Mouse (Mus musculus): ENCODE measurements around the gene Prl. TPM values are rescaled to one million over a fixed set of nuclear protein-coding genes. Genes with fewer than 3 reads are reported as not detected.
"Not testable (repeated sequence)": the region's sequence is repeated elsewhere in the genome, so short reads cannot be mapped to it uniquely, and the experiment has no call there.

The Prl gene
- not detected for polyA plus RNA-seq (2017; shearing (Covaris generic))

GRCm38 (mm10) chr13:27057270-27057669 lies at the start of gene Prl:
Gene Prl (plus strand): TSS chr13:27057570.
- ATAC-seq: no peak

DNA sequence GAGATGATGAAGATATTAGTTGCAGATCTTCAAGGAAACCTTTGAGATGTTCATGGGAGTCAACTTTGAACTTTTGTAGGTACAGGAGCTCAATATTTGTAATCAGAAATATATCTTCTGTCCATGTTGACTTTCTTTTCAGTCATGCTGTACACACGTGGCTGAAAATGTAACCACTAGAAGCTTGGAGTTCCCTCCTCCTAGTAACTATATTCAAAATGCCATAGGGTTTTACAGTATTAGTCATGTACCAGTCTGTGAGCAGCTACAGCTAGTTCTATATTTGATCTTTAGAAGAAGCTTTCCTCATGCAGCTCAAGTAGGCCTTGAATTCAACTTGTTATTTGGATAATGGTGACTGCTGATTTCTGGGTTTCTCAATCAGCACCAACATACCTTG lies 30.8 kb upstream of the Prl start:
- no peak for ATAC-seq

DNA sequence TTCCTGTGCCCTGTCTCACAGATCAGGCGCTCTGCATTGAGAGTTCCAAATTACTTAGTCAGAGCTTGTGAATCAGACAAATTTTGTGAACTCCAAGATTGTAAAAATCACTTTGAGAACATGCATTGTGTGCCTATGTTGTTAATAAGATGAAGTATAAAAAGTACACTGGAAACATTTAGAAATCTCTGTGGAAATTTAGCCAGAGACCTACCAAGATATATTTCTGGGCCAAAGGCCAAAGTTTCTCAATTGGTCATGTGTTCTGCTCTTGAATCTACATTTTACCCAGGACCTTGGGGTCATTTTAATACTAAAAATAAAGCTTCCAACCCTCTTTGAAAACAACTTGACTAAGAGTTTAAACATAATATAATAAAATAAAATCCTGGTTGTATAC lies 30.0 kb upstream of the Prl start:
- no peak for ATAC-seq

GRCm38 (mm10) chr13:27028501-27029240 lies 28.7 kb upstream of the Prl start:
- no peak for ATAC-seq

DNA sequence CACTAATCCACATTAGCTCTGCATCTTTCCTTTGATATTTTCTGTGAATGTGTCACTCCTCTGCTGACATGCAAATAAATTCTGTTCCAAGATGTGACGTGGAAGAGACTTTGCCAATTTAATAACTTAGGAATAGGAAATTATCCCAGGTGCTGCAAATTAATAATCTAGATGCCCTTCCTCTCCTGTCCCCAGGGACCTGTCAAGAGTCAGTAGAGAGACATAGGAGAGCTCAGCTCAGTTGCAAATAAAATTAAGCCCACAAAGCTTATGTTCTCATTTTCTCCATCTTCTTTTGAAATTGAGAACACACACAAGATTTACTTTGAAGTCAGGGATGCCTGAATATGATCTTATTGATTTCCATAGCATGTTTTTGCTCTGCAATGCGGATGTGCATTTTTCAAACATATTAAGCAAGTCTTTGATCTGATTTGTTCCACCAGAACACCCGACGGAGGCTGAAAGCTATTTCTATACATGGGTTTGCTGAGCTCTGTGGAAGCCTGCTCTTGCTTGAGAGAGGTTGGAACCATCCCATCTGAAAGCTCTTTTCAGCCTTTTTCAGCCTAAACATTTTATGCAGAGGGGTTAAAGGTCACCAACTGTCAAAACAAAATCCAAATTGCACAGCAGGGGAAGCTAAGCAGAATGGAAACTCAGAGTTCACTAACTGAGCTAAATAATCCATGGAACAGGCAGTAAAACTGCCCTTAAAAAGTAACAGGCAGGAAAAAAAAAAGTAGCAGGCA lies 26.1 kb upstream of the Prl start:
- ATAC-seq: no peak

GRCm38 (mm10) chr13:27031853-27032240 lies 25.5 kb upstream of the Prl start:
- no peak for ATAC-seq

DNA sequence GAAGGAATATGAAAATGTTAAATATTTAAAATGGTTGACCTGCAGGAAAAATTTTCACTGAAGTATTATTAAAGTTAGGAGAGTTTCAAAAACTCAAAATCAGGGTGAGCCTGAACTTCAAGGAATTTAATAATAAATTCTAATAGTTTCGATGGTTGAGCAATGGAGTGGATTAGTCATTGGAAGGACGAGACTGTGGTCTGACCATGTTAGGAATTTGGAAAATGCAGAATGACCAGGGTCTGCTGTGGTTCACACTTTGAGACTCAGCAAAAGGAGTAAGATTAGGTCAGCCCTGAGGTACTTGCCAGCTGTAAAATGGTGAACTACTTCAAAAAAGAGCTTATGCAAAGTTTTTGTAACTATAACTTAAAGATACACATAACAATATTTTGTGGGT lies 24.4 kb upstream of the Prl start:
- ATAC-seq: no peak

GRCm38 (mm10) chr13:27042185-27042584 lies 15.2 kb upstream of the Prl start:
- no peak for ATAC-seq

GRCm38 (mm10) chr13:27043326-27043725 lies 14.0 kb upstream of the Prl start:
- ATAC-seq: no peak

DNA sequence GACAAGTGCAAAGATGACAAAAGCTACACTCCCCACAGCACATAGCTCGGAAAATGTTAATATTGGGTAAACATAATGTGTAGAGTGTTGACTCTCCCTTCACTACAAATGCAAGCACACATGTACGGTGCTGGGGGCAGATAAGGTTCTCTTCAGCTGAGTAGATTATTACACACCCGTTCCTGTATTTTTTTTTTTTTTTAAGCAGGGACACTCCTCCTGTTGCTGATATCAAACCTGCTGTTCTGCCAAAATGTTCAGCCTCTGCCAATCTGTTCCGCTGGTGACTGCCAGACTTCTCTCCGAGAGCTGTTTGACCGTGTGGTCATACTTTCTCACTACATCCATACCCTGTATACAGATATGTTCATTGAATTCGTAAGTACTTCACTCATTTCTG lies 1.8 kb downstream of the Prl start:
- no peak for ATAC-seq

DNA sequence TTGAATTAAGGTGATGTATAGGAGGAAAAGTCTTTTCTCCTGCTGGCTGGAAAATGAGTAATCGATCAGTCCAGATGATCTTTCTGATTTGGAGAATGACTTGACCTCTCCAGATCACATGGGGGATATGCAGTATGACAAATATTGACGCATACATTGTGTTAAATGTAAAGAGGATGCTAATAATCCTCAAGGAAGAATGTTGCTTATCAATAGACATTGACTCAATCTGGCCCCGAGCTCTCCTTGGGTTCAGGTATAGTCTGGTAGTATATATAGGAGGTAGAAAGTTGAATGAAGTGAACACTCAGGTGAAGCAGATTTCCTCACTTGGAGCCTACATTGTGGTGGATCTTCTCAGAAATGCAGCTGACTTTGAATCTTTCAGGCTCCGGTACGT lies 36.5 kb downstream of the Prl start, which contains the start of gene Prl3d1:
Gene Prl3d1, plus strand, starts transcription at position 301 of the 400 bp plus-strand sequence.
- not testable (repeated sequence) for ATAC-seq

Other genes starting within 250 kb of the Prl start
- gene Prl3d1, start 36.6 kb downstream of the Prl start, polyA plus RNA-seq (2017; shearing (Covaris generic)): not detected
- not detected for gene Prl3d2, start 64.1 kb downstream of the Prl start, polyA plus RNA-seq (2017; shearing (Covaris generic))
- not detected for gene Prl3d3, start 99.2 kb downstream of the Prl start, polyA plus RNA-seq (2017; shearing (Covaris generic))
- gene Prl3c1, start 139.1 kb downstream of the Prl start, polyA plus RNA-seq (2017; shearing (Covaris generic)): not detected
- not detected for gene Prl3b1, start 184.3 kb downstream of the Prl start, polyA plus RNA-seq (2017; shearing (Covaris generic))
- not detected for gene Prl3a1, start 201.9 kb downstream of the Prl start, polyA plus RNA-seq (2017; shearing (Covaris generic))

Data from CD4-positive, CD25-positive, alpha-beta regulatory T cell, adult 4 months (primary cell).